Mouse (Mus musculus) neural tube, embryonic 14.5 days (tissue): ENCODE measurements at regions not wholly inside any gene's neighbourhood (a gene's known extent, or its start where the extent isn't known, plus 50 kb on each side); places are given as distances from the start of the nearest gene placed in this dataset.

ENCODE experiments used
- ATAC-seq: fragments of 200-750 bp; cut with Nextera tagmentation; 2 replicates; pipeline ENCODE4 v1.8.0; 2017; ENCODE audit warnings: low read depth, mild to moderate bottlenecking, moderate TSS enrichment, moderate library complexity
- H3K27ac ChIP-seq: fragments of 300-500 bp; sonication (generic); 2 replicates; pipeline ENCODE4 v1.5.1; 2014; ENCODE audit warnings: low read depth, mild to moderate bottlenecking, control low read depth, low read length, moderate library complexity, mixed read lengths
- H3K27me3 ChIP-seq: fragments of 300-500 bp; sonication (generic); 2 replicates; pipeline ENCODE4 v1.6.1; 2014; ENCODE audit warnings: low read length; ENCODE audit not compliant: control insufficient read depth, insufficient read depth
- H3K36me3 ChIP-seq: fragments of 300-500 bp; sonication (generic); 2 replicates; pipeline ENCODE4 v1.6.1; 2014; ENCODE audit warnings: low read length, mixed read lengths; ENCODE audit not compliant: control insufficient read depth, insufficient read depth
- H3K4me1 ChIP-seq: fragments of 300-500 bp; sonication (generic); 2 replicates; pipeline ENCODE4 v1.6.1; 2014; ENCODE audit warnings: low read length; ENCODE audit not compliant: control insufficient read depth, insufficient read depth
- H3K4me2 ChIP-seq: fragments of 300-500 bp; sonication (generic); 2 replicates; pipeline ENCODE4 v1.6.1; 2014; ENCODE audit warnings: mild to moderate bottlenecking, low read depth, low read length, control low read depth
- H3K4me3 ChIP-seq: fragments of 300-500 bp; sonication (generic); 2 replicates; pipeline ENCODE4 v1.5.1; 2014; ENCODE audit warnings: low read depth, low read length, control low read depth, mixed read lengths
- H3K9ac ChIP-seq: fragments of 300-500 bp; sonication (generic); replicated peaks from 2 replicates; pipeline ENCODE4 v1.6.1; 2014; ENCODE audit warnings: low read depth, mild to moderate bottlenecking, control low read depth, low read length, mixed read lengths
- H3K9me3 ChIP-seq: fragments of 300-500 bp; sonication (generic); 2 replicates; pipeline ENCODE4 v1.6.1; 2016; ENCODE audit warnings: low read length; ENCODE audit not compliant: control insufficient read depth
- WGBS: fragments of 180-500 bp; shearing (Covaris S2); extraction: QIAGEN DNeasy Blood & Tissue Kit; methylation state at CpG from one replicate; pipeline ENCODE4 v1.1.7; 2014; 5-methylcytosine and 5-hydroxymethylcytosine counted together

- no peak overlapping the region for H3K27ac ChIP-seq
- no peaks in the 10 kb centered on the region for H3K4me1 ChIP-seq
- no peaks in the 10 kb centered on the region for H3K27me3 ChIP-seq
- H3K9ac ChIP-seq: no peak overlapping the region
- H3K4me2 ChIP-seq: no peak overlapping the region
- no peak for ATAC-seq
- no peak overlapping the region for H3K4me3 ChIP-seq
- no peaks in the 10 kb centered on the region for H3K9me3 ChIP-seq
- WGBS: 69% methylated on average over 9 of the region's 9 CpGs
- no peaks in the 10 kb centered on the region for H3K36me3 ChIP-seq
These were observed 314.9 kb downstream of the Mllt3 start for GRCm38 (mm10) chr4:87718166-87718805.

- H3K4me2 ChIP-seq: no peak overlapping the region
- H3K36me3 ChIP-seq: no peaks in the 10 kb centered on the region
- no peaks in the 10 kb centered on the region for H3K4me1 ChIP-seq
- no peaks in the 10 kb centered on the region for H3K9me3 ChIP-seq
- no peak for ATAC-seq
- H3K4me3 ChIP-seq: no peak overlapping the region
- no peak overlapping the region for H3K27ac ChIP-seq
- H3K9ac ChIP-seq: no peak overlapping the region
- 45% methylated on average over 11 of the region's 11 CpGs for WGBS
- H3K27me3 ChIP-seq: no peaks in the 10 kb centered on the region
These were observed 317.8 kb downstream of the Mllt3 start for GRCm38 (mm10) chr4:87715212-87715933.

DNA sequence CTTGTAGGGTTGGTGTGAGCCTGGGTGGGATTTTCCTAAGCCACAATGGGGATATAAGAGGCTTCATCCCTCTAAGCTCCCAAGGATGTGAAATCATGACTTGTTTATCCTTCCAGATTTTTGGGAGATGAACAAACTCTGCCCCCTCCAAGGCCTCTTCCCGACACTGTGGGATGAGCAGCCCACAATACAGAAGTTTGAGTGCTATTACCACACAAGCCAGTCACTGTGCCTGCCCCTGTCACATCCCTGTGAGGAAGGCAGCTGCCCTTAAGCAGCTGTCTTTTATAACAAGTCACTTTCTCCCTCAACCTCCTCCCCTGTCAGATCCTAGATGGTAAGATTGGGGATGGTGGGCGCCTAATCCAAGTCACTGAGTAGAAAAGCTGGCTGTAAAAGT lies 320.5 kb downstream of the Mllt3 start:
- H3K27me3 ChIP-seq: no peaks in the 10 kb centered on the region
- H3K9me3 ChIP-seq: no peaks in the 10 kb centered on the region
- H3K36me3 ChIP-seq: no peaks in the 10 kb centered on the region
- no peak overlapping the region for H3K4me2 ChIP-seq
- H3K4me1 ChIP-seq: no peaks in the 10 kb centered on the region
- no peak for ATAC-seq
- WGBS: 54% methylated on average over 2 of the region's 2 CpGs
- no peak overlapping the region for H3K27ac ChIP-seq
- no peak overlapping the region for H3K9ac ChIP-seq
- no peak overlapping the region for H3K4me3 ChIP-seq

DNA sequence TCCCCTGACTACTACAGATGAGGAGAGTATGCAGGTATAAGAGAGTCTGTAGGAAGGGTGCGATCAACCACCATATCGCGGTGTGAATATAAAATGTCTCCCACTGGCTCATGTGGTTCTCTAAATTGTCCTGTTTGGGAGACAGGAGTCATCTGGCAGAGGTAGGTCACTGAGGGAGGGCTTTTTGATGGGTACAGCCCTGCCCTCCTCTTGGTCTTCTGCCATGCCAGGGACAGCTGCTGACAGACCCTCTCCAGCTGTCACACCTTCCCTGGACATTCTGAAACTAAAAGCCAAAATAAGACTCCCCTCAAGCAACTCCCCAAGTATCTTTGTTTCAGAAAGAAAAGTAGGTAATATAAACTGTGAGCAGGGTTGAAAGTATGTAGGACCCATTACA lies 320.9 kb downstream of the Mllt3 start:
- no peaks in the 10 kb centered on the region for H3K27me3 ChIP-seq
- H3K4me1 ChIP-seq: no peaks in the 10 kb centered on the region
- no peak overlapping the region for H3K4me3 ChIP-seq
- ATAC-seq: no peak
- no peaks in the 10 kb centered on the region for H3K36me3 ChIP-seq
- H3K4me2 ChIP-seq: no peak overlapping the region
- 86% methylated on average over 3 of the region's 3 CpGs for WGBS
- H3K27ac ChIP-seq: no peak overlapping the region
- no peaks in the 10 kb centered on the region for H3K9me3 ChIP-seq
- H3K9ac ChIP-seq: no peak overlapping the region

- Histone ChIP-seq H3K4me2 (no peak overlapping the region), H3K9me3 (no peaks in the 10 kb centered on the region), H3K27ac (no peak overlapping the region), H3K4me3 (no peak overlapping the region), H3K36me3 (no peaks in the 10 kb centered on the region), H3K9ac (no peak overlapping the region), H3K4me1 (no peaks in the 10 kb centered on the region), H3K27me3 (no peaks in the 10 kb centered on the region)
- ATAC-seq: no peak
- WGBS: 92% methylated on average over 8 of the region's 8 CpGs
These were observed 321.9 kb downstream of the Mllt3 start for GRCm38 (mm10) chr4:87711185-87711827.

DNA sequence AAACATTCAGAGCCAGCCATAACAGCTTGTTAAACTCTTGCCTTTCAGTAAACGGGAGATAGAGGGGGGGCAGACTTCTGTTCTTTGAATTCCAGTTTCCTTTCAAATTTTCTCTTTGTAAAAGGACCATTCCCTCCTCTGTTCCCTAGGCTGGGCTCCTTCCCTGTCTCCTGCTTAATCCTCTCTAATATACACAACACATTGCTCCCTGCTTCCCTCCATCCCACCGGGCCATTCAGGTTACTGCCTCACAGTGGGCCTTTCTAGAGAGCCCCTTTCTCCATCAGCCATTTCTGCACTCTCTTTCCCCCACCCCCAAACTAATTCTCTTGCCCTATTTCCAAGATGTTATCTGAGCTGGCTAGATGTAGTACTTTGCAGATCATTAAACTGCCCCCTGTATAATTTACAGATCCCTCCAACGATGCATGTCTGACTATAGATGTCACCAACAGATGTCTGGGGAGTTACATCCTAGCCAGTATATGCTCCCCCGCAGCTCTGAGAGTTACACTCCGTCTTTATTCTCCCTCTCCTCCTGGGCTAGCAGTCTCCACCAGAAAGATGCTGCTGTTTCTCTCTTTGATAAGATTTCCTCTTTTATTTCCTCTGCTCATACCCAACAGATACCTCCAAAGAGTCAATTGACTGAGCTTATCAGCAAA lies 324.1 kb downstream of the Mllt3 start:
- H3K36me3 ChIP-seq: no peaks in the 10 kb centered on the region
- H3K4me2 ChIP-seq: no peak overlapping the region
- 16% methylated on average over 5 of the region's 5 CpGs for WGBS
- peak; percentile 79 for ATAC-seq
- H3K9me3 ChIP-seq: no peaks in the 10 kb centered on the region
- no peak overlapping the region for H3K4me3 ChIP-seq
- H3K4me1 ChIP-seq: no peaks in the 10 kb centered on the region
- no peaks in the 10 kb centered on the region for H3K27me3 ChIP-seq
- no peak overlapping the region for H3K9ac ChIP-seq
- no peak overlapping the region for H3K27ac ChIP-seq

- WGBS: 64% methylated on average over 2 of the region's 2 CpGs
- H3K4me1 ChIP-seq: no peaks in the 10 kb centered on the region
- H3K27ac ChIP-seq: no peak overlapping the region
- H3K27me3 ChIP-seq: no peaks in the 10 kb centered on the region
- H3K4me2 ChIP-seq: no peak overlapping the region
- H3K36me3 ChIP-seq: no peaks in the 10 kb centered on the region
- no peak overlapping the region for H3K4me3 ChIP-seq
- H3K9ac ChIP-seq: no peak overlapping the region
- ATAC-seq: no peak
- H3K9me3 ChIP-seq: no peaks in the 10 kb centered on the region
These were observed 325.8 kb downstream of the Mllt3 start for GRCm38 (mm10) chr4:87707386-87707785.

DNA sequence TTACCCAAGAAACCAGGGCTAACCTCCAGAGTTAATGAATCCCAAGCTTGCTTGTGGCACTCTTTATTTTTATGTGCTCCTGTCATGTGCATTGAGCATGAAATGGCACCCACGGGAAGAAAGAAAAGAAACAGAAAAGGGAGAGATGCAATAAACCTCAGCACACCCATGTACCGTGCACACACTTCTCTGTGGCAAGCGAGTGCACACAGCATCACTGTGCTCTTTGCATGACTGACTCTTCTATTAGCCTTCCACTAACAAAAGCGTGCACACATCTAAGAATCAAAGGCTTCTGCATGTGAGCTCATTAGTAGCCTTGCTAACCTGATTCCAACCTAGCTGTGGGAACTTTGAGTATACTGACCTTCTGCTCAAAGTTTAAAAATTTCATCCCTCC lies 330.3 kb downstream of the Mllt3 start:
- Histone ChIP-seq H3K4me3 (no peak overlapping the region), H3K36me3 (no peaks in the 10 kb centered on the region), H3K4me2 (no peak overlapping the region), H3K4me1 (peaks cover 2% of the 10 kb centered on the region; the same call in 1 of the 2 replicates), H3K9me3 (no peaks in the 10 kb centered on the region), H3K27ac (no peak overlapping the region), H3K9ac (no peak overlapping the region), H3K27me3 (no peaks in the 10 kb centered on the region)
- peak; percentile 81 for ATAC-seq
- WGBS: 27% methylated on average over 4 of the region's 4 CpGs

DNA sequence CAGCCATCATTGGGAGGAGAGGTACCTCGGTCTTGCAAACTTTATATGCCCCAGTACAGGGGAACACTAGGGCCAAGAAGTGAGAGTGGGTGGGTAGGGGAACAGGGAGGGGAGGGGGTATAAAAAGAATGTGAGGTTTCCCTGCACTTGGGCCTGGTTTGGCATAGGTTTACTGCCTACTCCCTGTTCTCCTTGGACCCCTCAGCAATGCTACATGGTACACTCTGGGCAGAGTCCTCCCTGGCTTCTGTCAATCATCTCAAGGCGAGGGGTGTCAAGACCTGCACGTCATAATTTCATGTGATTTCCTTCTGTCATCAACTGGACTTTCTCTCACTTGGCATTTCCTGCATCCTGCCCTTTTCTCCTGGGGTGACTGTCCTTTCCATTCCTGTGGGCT lies 330.9 kb downstream of the Mllt3 start:
- no peak overlapping the region for H3K9ac ChIP-seq
- H3K4me3 ChIP-seq: no peak overlapping the region
- H3K4me2 ChIP-seq: no peak overlapping the region
- 80% methylated on average over 3 of the region's 3 CpGs for WGBS
- peak; percentile 41; the same call in 1 of the 2 replicates for ATAC-seq
- no peaks in the 10 kb centered on the region for H3K36me3 ChIP-seq
- H3K9me3 ChIP-seq: no peaks in the 10 kb centered on the region
- H3K27me3 ChIP-seq: no peaks in the 10 kb centered on the region
- H3K4me1 ChIP-seq: peaks cover 2% of the 10 kb centered on the region; the same call in 1 of the 2 replicates
- H3K27ac ChIP-seq: no peak overlapping the region
